Mouse (Mus musculus): ENCODE data around the gene Cryl1.

The Cryl1 gene

DNA sequence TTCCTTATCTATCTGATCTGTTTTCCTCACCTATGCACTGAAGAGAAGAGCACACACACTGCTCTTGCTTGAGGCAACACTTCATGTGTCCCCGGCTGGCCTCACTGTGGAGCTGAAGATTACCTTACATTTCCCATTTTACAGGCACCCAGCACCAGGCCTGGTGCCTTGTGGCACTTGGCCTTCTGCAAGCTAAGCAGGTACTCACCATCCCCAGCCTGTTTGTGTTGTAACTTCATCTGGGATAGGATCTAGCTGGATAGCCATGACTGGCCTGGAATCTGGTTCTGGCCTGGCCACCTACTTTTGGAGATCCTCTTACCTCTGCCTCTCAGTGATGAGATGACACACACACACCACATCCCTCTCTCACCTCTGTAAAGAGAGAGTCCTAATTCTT is 79.5 kb downstream of the Cryl1 start:
- CTCF ChIA-PET, result no interaction called here

DNA sequence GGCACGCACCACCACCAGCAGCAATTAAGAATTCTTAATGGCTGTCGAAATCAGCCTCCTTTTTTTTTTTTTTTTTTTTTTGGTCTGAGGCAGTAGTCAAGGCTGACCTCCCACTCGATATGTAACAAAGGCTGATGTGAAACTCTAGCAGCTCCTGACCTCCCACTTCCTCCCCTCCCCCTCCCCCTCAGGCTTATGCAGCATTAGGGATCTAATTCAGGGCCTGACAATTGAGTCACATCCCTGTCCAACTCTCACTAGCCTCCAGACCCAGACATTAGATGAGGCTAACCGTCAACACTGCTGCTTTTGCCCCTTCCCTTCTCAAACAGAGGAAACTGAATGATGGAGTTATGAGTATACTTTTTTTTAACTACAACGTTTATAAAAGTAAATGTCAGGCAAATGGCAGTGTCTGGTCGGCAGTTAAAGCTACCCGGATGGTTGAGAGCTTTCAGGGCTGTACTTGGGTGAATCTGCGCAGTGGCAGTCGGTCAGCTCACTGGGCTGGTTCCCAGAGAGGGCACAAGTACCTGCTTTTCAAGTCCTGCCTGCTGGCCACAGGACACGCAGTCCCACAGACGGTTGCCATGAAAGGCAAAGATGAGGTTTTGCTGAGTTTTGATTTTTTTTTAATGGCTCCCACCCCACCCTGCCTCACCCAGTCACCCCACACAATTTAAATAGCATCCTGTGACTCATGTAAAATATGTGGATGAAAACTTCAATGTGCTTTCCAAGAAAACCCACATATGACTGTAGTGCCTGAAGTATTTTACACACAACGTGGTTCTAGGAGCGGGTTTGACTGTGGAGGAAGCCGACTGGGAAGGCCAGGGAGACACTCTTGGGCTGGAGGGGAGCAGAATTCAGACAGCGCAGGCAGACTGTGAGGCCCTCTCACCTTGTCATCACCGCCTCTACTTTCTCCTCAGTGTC is 81.4 kb downstream of the Cryl1 start:
- CTCF ChIA-PET, result interaction anchor here (0.7 kb wide), 2 partner anchors 127 to 777 kb away, joined by 3 read pairs; no protein-coding TSS in a partner anchor

DNA sequence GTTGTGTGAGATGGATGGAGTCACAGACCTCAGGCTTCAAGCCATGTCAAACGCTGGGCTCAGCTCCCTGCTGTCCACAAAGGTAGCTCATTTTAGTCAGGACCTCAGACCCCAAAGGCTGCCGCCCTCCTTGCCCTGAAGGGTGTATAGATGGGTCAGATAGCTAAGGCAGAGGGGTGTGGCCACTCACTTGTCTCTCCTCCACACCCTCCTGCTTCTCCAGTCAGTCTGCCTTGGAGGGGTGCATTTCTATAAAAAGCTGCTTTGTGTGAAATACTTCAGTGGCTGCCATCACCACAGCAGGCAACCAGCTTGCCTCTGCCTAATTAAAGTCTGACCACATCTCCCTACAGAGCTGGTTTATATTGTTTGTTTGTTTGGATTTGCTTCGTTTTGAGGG is 82.4 kb downstream of the Cryl1 start:
- CTCF ChIA-PET, result no interaction called here

DNA sequence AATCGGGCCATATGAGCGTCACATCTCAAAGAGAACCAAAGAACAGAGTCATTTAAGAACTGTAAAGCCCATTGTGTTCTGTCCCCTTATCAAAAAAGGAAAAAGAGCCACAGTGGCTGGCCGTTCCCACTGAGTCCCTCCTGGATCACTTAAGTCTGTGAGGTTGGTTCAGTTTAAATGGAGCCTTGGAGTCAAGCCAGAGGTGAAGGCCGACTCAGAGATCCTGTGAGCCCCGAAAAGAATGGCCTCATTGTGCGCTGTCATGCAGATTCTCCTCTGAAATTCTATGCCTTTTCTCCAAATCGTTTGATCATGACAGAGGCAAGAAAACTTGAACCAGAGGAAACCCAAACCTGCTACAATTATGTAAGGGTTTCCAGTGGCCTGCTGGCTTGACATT is 82.8 kb downstream of the Cryl1 start:
- CTCF ChIA-PET, result no interaction called here

GRCm38 (mm10) chr14:57301600-57302230 is 96.6 kb downstream of the Cryl1 start:
- CTCF ChIA-PET, result no interaction called here

DNA sequence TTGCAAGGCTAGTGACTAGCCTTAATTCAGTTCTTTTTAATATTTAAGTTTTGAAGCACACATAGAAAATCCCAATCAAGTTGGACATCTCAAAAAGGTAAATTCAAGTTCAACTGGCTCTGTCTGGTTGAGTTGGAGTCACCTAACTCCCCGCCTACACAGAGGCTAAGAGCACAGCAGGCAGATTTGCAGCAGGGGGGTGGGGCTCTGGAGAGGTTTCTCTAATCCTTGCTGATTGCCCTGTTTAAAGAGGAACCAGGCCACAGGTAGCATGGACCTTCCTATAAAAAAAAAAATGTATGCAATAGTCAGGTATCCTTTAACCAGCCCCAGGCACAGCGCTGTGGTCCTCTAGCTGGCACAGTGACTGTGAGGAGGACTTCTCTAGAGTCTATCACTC is 97.8 kb downstream of the Cryl1 start:
- CTCF ChIA-PET, result no interaction called here

DNA sequence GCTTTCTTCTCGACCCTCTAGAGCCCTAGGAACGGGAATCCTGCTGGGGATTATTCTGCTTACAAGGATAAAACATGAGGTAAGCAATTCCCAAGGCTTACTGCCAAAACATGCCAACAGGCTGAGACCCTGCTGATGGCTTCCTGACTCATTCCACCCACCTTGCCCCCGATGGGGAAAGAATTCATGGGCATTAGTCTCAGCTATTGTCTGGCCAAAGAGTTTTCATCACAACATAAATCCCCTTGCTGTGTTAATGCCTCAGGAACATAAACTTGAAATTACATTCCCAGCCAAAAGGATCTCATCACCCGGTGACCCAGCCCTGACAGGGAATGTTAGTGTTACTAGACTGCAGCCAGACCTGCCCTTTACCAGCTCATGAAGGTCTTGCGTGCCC is 100.7 kb downstream of the Cryl1 start:
- CTCF ChIA-PET, result no interaction called here

DNA sequence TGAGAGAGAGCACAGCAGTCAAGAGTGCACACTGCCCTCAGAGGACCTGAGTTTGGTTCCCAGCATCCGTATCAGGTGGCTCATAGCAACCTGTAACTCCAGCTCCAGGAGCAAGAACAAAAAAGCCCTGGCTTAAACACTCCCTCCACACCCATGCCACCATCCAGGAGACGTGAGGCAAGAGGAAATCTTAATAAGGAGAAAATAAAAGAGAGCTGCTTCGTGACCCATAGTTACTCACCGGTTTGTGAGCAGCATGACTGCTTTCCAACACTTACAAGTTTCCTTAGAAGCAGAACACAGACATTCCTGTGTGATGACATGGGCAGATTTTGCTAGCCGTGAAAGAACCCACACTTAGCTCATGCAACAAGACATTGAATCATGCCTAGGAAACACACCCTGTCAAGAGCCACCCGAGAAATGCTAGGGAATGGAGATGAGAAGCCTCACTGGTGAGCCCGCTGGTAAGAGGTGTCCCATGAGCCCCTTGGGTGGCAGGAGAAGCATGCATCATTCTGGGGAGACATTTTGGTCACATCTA is 106.9 kb downstream of the Cryl1 start:
- CTCF ChIA-PET, result no interaction called here

DNA sequence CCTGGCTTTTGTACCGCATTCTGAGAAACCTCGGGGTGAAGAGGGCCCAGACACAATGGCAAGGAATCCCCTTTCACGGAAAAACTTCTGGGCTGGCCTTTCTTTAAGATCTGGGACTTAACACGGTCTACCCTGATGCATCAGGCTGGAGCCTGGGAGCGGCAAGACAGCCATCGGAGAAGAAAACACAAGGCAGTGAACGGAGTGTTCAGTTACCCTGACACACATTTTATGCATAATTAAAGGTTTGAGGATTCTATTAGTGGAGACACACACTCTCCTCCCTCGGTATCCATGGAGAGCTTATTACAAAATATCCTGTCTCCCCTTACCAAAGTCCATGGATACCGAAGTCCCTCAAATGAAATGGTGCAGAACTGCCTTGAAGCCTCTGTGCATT is 109.2 kb downstream of the Cryl1 start:
- CTCF ChIA-PET, result no interaction called here

- CTCF ChIA-PET, result no interaction called here
Observed at GRCm38 (mm10) chr14:57283816-57284215, 114.5 kb downstream of the Cryl1 start.

GRCm38 (mm10) chr14:57282591-57282990 is 115.7 kb downstream of the Cryl1 start:
- CTCF ChIA-PET, result no interaction called here

- CTCF ChIA-PET, result no interaction called here
Observed at GRCm38 (mm10) chr14:57280835-57281234, 117.5 kb downstream of the Cryl1 start.

GRCm38 (mm10) chr14:57276481-57277012 is 121.8 kb downstream of the Cryl1 start:
- CTCF ChIA-PET, result no interaction called here

DNA sequence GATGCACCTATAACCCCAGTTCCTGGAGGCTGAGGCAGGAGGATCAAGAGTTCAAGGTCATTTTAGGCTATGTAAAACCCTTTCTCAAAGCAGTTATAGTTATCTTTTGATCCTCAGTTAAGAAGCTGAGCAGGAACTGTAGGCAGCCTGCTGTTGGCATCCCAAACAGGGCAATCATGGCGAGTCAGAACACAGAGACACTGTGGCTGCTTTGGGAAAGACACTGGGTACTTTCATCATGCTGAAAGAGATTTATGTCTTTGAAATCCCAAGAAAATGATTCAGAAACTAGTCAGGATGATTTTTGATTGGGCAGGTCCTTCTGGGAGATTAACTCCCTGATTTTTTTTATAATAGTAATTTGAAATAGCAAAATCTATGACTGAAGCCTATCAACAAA is 126.0 kb downstream of the Cryl1 start:
- CTCF ChIA-PET, result no interaction called here

DNA sequence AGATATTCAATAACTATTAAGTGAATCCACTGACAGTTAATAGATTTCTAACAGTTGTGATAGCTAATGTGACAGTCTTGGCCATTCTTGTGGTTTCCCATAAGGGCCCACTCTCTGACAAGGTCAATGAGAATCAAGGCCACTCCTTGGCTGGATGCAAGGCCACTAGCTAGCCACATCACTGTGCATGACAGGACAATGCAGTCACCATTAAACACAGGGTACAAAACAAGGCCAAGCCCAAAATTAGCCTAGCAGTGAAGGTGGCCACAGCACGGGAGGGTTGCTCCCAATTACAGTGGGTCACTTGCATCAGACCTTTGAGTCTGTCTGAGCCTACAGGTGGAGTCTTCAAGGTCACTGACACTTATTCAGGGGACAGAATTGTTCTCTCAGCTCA is 126.5 kb downstream of the Cryl1 start:
- CTCF ChIA-PET, result no interaction called here

DNA sequence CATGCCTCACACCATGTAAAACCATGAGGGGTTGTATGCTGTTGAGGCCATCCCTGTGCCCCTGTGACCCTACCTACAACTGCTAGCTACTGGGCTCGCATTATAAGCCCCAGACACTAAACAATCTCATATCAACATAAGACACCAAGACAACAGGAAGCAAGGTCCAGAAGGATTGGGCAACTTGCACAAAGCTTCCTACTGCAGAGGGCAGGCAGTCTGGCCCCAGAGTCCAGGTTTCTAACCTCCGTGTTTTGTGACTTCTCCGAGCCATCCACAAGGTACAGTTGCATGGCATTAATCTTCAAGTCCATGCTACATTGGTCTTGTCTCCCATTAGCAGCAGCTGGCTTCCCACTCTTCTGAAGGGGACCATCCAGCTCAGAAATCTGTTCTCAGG is 129.4 kb downstream of the Cryl1 start:
- CTCF ChIA-PET, result no interaction called here

- CTCF ChIA-PET, result no interaction called here
Observed at GRCm38 (mm10) chr14:57268344-57268743, 130.0 kb downstream of the Cryl1 start.

DNA sequence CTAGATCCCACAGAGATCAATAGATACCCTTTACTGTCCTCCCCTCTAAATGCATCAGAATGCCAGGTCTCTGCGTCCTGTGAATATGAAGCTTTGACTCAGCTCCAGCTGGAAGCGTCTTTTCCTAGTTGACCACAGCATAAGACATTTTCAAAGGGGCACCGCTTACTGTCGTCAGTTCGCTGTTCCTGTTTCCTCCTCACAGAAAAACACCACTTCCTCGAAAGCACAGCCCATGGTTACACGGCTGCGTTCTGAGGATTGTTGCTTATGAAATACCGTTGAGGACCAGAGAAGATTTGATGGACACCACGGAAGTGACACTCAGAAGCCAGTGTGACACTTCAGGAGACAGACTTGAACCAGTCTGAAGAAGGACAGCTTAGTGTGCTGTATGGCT is 134.4 kb downstream of the Cryl1 start:
- CTCF ChIA-PET, result no interaction called here

DNA sequence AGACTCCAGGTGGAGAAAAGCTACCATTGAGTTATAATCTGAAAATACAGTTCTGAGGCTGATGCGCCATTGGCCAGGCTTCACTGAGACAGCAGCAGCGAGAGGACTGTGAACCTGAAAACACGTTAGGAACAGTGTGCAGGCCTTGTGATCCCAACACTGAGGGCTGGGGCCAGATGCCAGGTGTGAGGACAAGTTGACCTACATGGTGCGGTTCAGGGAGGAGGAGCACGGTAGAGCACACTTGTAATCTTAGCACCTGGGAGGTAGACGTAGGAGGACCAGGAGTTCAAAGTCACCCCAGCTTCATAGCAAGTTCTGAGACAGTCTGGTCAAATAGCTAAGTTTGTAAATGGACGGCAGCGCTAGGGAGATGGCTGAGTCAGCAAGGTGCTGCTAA is 139.0 kb downstream of the Cryl1 start:
- CTCF ChIA-PET, result no interaction called here

- CTCF ChIA-PET, result no interaction called here
Observed at GRCm38 (mm10) chr14:57248661-57249060, 149.7 kb downstream of the Cryl1 start.

- CTCF ChIA-PET, result no interaction called here
Observed at GRCm38 (mm10) chr14:57246575-57246974, 151.8 kb downstream of the Cryl1 start.

DNA sequence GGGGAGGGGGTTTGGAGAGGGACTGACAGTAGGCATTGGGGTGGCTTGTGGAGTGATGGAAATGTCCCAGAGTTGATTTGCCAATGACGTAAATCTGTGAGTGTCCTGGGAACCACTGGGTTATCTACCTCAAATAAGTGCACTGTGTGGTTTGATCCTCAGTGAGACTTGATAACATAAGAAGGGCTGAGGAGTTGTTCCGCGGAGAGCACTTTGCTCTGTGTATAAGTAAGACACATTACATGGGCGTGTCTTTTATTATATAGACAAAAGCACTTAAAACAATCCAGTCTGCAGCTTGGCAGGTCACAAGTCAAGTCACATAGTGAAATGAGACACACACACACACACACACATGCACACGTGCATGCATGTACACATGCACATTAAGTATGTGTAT is 155.4 kb downstream of the Cryl1 start:
- CTCF ChIA-PET, result no interaction called here

DNA sequence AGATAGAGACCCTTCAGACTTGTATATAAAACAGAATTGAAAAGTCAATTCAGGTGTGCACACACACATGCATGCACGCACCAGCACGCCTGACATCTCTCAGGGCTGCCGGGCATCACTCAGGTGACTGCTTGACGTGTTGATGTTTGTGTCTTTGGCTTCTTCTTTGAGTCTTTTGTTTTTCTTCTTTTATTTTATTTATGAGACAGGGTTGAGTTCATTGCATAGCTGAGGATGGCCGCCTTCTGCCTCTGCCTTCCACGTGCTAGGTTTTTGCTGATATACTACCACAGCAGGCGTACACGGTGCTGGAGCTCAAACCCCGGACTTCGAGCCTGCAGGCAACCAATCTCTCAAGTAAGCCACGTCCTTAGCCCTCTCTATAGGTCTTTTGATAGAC is 163.1 kb downstream of the Cryl1 start:
- CTCF ChIA-PET, result no interaction called here

Measured in spleen, embryonic (tissue).